Mouse (Mus musculus): Measurements from ENCODE around the gene Zfp687.

The Zfp687 gene

GRCm38 (mm10) chr3:95015891-95016531 is 763 bp upstream of the Zfp687 start:
- peak; percentile 95 to 96 for DNase-seq

GRCm38 (mm10) chr3:95014428-95015151 is 658 bp downstream of the Zfp687 start:
- peak; percentile 57 to 58 for DNase-seq

GRCm38 (mm10) chr3:95013699-95014427 is 1.4 kb downstream of the Zfp687 start:
- DNase-seq = peak; percentile 67 to 69

- no peak for DNase-seq
Measured at GRCm38 (mm10) chr3:95012982-95013381, 2.3 kb downstream of the Zfp687 start.

- DNase-seq = no peak
Measured at GRCm38 (mm10) chr3:95010396-95010795, 4.9 kb downstream of the Zfp687 start.

GRCm38 (mm10) chr3:95007706-95008105 is 7.5 kb downstream of the Zfp687 start:
- no peak for DNase-seq

GRCm38 (mm10) chr3:95005651-95006050 is 9.6 kb downstream of the Zfp687 start:
- no peak for DNase-seq

GRCm38 (mm10) chr3:95003273-95003672 is 12.0 kb downstream of the Zfp687 start:
- DNase-seq = no peak

- DNase-seq = no peak
Measured at GRCm38 (mm10) chr3:95002569-95002968, 12.7 kb downstream of the Zfp687 start.

- DNase-seq = peak; percentile 82 to 92
Measured at GRCm38 (mm10) chr3:94996946-94997345, 18.3 kb downstream of the Zfp687 start.

GRCm38 (mm10) chr3:94989159-94989761 is 26.0 kb downstream of the Zfp687 start:
- DNase-seq = no peak

- DNase-seq = no peak
Measured at GRCm38 (mm10) chr3:94987578-94987977, 27.7 kb downstream of the Zfp687 start.

- DNase-seq = no peak
Measured at GRCm38 (mm10) chr3:94985513-94985912, 29.7 kb downstream of the Zfp687 start.

- no peak for DNase-seq
Measured at GRCm38 (mm10) chr3:94984312-94984711, 30.9 kb downstream of the Zfp687 start.

GRCm38 (mm10) chr3:94974528-94975422 is 40.5 kb downstream of the Zfp687 start, which contains the start of gene Pi4kb:
Pi4kb (plus strand) TSS chr3:94974731.
- peak; percentile 74 to 85 for DNase-seq

- no peak for DNase-seq
Measured at GRCm38 (mm10) chr3:94974026-94974527, 41.2 kb downstream of the Zfp687 start.

GRCm38 (mm10) chr3:94973620-94974019 is 41.6 kb downstream of the Zfp687 start:
- no peak for DNase-seq

GRCm38 (mm10) chr3:94972552-94972951 is 42.7 kb downstream of the Zfp687 start:
- no peak for DNase-seq

- DNase-seq = no peak
Measured at GRCm38 (mm10) chr3:94965878-94966277, 49.4 kb downstream of the Zfp687 start.

GRCm38 (mm10) chr3:94964989-94965388 is 50.3 kb downstream of the Zfp687 start:
- DNase-seq = no peak

- DNase-seq = no peak
Measured at GRCm38 (mm10) chr3:94960322-94960721, 54.9 kb downstream of the Zfp687 start.

GRCm38 (mm10) chr3:94959871-94960270 is 55.4 kb downstream of the Zfp687 start:
- DNase-seq = no peak

Data from cerebellum, postnatal 36 days (tissue).